Mouse (Mus musculus) testis, postnatal 10 days (tissue): ENCODE measurements around the gene Mrps6.

Source experiments
- DNase-seq: peaks from one replicate; pipeline ENCODE4 v3.0.0; 2021; ENCODE audit warnings: low spot score

Mrps6 gene

DNA sequence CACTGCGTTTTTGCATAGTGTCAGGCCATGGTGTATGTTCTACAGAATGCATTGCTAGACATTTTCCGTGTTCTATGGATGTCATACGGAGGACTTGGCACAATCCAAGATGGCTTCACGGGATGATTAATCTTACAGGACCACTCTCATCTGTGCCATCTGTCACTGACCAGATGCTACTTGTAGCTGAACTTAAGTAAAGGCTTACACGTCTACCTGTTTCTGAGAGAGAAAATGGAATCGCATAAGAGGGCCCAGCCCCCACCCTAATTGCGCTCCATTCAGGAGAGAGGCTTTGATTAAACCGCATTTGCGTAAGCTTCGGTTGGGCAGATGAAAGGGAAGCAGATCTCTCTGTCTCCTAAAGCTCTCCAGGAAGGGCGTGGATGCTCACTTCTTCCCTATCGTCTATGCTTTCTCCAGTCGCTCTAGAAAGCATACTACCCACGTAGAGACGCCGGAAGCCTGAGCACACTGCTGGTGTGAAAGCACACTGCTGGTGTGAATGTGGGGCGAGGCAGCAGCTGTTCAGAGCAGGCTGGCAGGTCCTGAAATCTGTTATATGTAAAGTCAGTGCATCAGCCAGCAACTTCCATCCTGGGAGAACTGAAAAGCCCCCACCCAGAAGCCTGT, 62.9 kb downstream of the Mrps6 start:
- DNase-seq: no peak

DNA sequence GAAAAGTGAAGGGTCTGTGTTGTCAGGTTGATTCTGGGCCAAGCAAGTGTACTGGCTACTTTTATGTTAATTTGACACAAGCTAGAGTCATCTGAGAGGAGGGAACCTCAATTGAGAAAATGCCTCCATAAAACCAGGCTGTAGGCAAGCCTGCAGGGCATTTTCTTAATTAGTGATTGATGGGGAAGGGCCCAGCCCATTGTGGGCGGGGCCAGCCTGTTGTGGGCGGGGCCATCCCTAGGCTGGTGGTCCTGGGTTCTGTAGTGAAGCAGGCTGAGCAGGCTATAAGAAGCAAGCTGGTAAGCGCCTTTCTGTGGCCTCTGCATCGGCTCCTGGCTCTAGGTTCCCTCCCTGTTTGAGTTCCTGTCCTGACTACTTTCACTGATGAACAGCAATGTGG, 69.2 kb downstream of the Mrps6 start:
- no peak for DNase-seq

- no peak for DNase-seq
Observed at GRCm38 (mm10) chr16:92127666-92128065, 69.6 kb downstream of the Mrps6 start.

DNA sequence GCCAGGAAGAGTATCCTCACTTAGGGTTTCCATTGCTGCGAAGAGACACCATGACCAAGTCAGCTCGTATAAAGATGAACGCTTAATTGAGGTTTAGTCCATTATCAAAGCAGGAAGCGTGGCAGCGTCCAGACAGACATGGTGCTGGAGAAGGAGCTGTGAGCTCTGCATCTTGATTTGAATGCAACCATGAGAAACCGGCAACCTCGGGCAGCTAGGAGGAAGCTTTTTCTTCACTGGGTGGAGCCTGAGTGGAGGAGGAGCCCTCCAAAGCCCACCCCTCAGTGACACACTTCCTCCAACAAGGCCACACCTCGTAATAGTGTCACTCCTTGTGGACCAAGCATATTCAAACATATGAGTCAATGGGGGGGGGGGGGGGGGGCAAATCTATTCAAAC, 71.8 kb downstream of the Mrps6 start:
- DNase-seq: no peak

GRCm38 (mm10) chr16:92132511-92132910, 74.4 kb downstream of the Mrps6 start:
- no peak for DNase-seq

DNA sequence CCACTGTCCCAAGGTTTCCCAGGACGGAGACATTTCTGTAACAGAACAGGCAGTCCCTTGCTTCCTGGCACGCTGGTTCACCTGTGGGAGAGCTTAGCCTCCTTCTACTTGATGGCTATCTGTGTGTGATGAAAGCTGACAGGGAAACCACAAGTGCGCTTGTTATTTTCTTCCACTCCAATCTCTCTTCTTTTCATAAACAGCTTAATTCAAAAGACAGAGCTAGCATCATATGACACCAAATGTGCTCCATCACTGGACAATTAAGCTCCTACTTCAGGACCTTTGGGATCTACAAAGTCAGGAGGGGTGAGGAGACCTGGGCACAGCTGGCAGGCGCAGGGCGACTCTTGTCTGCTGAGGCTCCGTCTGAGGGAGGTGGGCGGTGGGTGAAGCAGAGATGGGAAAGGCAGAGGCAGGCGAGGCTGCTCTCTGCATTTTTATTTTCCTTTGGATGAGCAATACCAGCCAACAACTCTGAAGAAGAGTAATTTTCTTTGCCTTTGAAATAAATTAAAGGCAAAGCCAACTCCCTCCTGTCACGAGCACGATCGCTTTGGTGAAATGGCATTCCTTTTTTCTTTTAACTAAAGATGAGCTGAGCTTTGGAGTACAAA, 76.2 kb downstream of the Mrps6 start:
- DNase-seq: no peak

DNA sequence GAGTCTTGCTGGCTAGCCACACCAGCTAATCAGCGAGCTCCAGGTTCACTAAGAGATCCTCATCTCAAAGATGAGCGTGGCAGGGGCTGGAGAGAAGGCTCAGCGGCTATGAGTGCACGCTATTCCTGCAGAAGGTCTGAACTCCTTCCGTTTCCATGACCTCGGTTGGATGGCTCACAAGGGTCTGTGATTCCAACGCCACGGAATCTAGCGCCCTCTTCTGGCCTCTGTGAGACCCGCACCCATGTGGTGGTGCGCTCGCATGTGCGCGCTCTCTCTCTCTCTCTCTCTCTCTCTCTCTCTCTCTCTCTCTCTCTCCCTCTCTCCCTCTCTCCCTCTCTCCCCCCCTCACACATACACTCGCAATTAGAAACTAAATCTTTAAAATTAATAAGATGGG, 78.2 kb downstream of the Mrps6 start:
- DNase-seq: no peak

GRCm38 (mm10) chr16:92139386-92140261, 81.6 kb downstream of the Mrps6 start:
- DNase-seq: no peak

DNA sequence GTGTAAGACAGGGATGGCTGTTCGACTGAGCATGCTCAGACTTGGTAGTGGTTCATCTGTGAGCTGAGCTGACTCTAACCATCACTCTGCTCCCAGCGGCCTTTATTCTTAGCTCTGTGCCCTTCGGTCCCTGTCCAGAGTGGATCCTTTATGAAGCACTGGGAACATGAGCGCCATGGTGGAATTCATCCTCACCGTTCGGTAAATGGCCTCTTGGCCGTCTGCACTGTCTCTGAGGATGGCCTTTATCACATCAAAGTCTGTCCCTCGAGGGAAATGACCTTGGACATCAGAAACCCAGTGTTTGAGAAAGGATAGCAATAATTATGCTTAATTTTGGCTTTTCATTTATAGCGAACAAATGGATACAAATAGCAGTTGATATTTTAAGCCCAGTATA, 82.3 kb downstream of the Mrps6 start:
- no peak for DNase-seq

GRCm38 (mm10) chr16:92141021-92141420, 83.0 kb downstream of the Mrps6 start:
- no peak for DNase-seq

DNA sequence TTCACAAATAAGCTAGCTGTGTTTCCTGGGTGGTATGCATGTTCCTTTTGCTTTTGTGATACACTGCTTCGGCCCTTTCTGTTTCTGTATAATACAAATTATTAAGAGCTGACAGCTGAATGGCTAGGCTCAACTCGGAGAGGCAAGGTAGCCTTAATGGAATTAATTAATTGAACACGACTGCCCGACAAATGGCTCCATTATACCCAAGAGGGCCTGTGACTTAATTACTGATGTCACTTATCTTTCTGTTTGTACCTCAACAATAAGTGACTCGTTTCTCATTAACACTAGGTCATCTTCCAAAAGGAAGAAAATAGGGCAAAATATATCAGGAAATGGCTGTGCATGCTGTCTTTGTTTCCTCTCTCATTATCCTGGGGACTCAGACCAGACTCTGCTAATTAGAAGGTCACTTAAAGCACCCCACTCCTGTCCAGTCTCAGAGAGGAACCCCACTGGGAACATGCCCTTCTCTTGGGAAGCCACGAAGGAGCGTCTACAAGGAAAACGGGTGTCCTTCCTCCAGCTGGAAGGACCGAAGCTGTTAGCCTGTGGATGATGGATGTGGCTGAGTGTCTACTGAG, 84.4 kb downstream of the Mrps6 start:
- no peak for DNase-seq

GRCm38 (mm10) chr16:92147631-92148366, 89.7 kb downstream of the Mrps6 start:
- DNase-seq: no peak

DNA sequence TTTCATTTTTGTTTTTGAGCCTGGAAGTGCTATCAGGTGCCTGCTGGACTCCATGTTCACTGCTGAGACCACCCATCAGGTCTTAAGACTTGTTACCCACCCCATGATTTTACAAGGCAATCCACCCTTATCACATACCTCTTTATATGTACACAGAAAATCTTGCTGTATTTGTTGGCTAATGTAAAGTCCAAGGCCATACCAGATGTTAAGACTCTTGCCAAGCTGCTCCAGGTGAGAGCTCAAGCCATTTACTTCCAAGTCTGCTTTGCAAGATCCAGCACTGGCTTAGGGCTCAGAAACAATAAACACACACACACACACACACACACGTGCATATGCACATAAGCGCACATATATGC, 90.3 kb downstream of the Mrps6 start:
- no peak for DNase-seq

DNA sequence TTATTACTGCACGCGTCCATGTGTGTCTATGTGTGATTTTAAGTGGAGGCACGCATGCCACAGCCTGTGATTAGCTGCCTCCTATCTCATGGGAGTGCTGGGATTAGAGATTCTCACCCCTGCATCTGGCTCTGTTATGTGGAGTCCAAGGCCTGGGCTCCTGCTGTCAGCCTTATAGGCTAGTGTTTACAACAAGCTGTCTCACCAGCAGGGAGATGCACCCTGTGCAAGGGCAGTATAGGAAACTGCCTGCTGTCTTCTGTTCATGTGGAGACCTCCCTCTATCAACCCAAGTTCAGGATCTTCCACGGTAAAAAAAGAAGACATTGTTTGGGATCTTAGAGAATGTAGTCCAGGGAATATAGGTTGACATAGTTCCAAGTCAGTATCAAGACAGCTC, 92.9 kb downstream of the Mrps6 start:
- DNase-seq: no peak

- DNase-seq: peak; percentile 53
Observed at GRCm38 (mm10) chr16:92158021-92158455, 100.0 kb downstream of the Mrps6 start.

DNA sequence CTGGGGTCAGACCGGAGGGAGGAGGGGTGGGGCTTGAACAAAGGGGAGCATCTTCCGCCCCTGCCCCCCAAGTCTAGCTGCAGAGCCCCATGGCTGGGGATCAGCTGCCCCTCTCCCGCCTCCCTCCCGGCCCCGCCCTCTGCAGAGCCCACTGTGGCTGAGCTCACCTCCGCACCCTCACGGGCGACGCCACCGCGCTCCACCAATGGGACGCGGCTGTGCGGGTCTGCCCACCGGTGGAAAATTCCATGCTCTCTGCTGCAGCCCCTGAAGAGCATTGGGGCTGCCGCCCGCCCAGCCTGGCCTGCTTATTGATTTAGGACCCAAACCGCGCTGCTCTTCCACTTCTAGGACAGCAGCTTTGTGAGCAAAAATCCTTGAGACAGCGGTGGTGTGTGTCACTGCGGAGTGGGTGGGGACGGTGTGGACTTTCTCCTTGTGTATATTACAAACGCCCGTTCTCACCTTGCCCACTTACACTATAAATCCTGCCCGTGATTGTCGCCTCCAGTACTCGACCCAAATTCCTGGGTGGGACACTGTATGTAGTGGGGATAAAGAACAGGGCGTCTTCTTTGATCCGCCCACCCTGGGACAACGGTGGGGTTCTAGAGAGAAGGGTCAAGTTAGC, 100.5 kb downstream of the Mrps6 start:
- peak; percentile 65 for DNase-seq

GRCm38 (mm10) chr16:92159114-92159513, 101.0 kb downstream of the Mrps6 start:
- no peak for DNase-seq
